Mouse (Mus musculus): ENCODE results near the gene Sgpl1. TPM values are rescaled to one million over a fixed set of nuclear protein-coding genes. Genes with fewer than 3 reads are reported as not detected.
"Not testable (repeated sequence)": the region's sequence is repeated elsewhere in the genome, so short reads cannot be mapped to it uniquely, and the experiment has no call there.

Gene Sgpl1
- total RNA-seq, 2 experiments from 2014 or later = 27.3 to 29.4 TPM

DNA sequence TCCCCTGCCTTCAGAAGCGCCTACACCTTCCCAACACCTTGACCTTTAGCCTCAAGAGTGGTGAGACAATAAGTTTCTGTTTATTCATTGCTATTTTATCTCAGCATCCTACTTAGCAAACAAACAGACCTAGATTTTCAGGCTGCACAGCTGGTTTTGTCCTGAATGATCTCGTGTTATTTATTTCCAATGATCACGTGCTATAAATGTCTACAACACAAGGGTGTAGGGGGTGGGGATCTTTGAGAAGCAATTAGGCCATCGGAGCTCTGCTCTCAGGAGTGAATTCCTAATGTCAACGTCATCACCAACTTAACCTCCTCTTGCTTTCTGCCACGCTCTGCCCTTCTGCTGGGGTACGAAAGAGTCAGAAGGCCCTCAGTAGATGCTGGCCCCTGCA, 12.6 kb upstream of the Sgpl1 start:
- intact Hi-C loops (cut with DNase I) = no loop called here
- DNase-seq (ENCODE audit: extremely low spot score in 1 of 2, low spot score in 2 of 2) = no peak

GRCm38 (mm10) chr10:61158594-61158993, 11.1 kb upstream of the Sgpl1 start:
- intact Hi-C loops (cut with DNase I) = no loop called here
- DNase-seq (ENCODE audit: extremely low spot score in 1 of 2, low spot score in 2 of 2) = no peak

- no peak for DNase-seq (ENCODE audit: extremely low spot score in 1 of 2, low spot score in 2 of 2)
These were observed 8.9 kb upstream of the Sgpl1 start for GRCm38 (mm10) chr10:61156453-61156852.

DNA sequence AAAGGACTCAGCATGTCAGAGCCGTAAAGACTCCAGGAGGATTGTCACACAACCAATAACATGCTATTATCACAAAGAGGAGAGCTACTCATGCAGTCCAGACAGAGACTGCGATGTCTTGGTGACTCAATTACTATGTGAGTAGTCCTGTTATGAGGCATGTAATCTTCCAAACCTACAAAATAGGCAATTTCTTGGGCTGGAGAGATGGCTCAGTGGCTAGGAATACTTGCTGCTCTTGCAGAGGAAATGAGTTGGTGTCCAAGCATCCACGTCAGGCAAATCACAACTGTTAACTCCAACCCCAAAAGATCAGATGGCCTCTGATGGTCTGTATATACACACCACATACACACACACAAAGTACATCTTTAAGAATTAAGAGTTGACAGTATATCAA, 8.1 kb upstream of the Sgpl1 start:
- DNase-seq (ENCODE audit: extremely low spot score in 1 of 2, low spot score in 2 of 2) = no peak
- intact Hi-C loops (cut with DNase I) = no loop called here

More at GRCm38 (mm10) chr10:61156453-61156852, 8.9 kb upstream of the Sgpl1 start:
- intact Hi-C loops (cut with DNase I) = no loop called here

- intact Hi-C loops (cut with DNase I) = no loop called here
- no peak for DNase-seq (ENCODE audit: extremely low spot score in 1 of 2, low spot score in 2 of 2)
These were observed 4.6 kb upstream of the Sgpl1 start for GRCm38 (mm10) chr10:61152131-61152530.

DNA sequence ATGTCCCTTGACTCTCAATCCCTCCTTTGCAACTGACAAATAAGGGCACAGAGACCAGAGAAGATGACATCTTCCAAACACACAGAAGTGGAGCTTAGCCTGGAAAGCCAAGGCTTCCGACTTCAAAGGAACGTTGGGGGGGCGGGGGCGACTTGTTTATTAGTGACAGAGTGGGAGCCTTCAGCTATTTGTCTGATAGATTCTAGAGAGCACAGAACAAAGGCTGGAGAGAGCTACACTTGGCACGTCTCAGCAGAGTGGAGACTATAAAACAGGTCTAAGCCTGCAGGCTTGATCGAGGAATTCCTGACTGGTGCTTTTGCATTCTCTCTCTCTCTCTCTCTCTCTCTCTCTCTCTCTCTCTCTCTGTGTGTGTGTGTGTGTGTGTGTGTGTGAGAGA, 3.1 kb upstream of the Sgpl1 start:
- DNase-seq (ENCODE audit: extremely low spot score in 1 of 2, low spot score in 2 of 2) = no peak
- intact Hi-C loops (cut with DNase I) = no loop called here

GRCm38 (mm10) chr10:61149476-61149875, 2.0 kb upstream of the Sgpl1 start:
- intact Hi-C loops (cut with DNase I) = no loop called here
- DNase-seq (ENCODE audit: extremely low spot score in 1 of 2, low spot score in 2 of 2) = no peak

DNA sequence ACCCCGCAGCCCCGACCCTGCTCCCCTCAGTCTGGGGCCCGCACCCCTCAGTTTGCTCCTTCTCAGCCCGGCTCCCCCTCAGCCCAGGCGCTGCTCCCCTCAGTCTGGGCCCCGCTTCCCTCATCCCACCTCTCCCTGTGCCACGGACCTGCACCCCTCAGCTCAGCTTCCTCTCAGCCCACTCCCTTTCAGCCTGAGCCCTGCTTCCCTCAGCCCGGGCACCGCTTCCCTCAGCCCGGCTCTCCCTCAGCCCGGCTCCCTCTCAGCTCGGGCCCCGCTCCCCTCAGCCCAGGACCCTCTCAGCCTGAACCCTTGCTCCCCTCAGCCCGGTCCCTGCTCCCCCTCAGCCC, 721 bp downstream of the Sgpl1 start:
- intact Hi-C loops (cut with DNase I) = no loop called here
- peak in 1 of 2 experiments; percentile 53 for DNase-seq (ENCODE audit: extremely low spot score in 1 of 2, low spot score in 2 of 2)

DNA sequence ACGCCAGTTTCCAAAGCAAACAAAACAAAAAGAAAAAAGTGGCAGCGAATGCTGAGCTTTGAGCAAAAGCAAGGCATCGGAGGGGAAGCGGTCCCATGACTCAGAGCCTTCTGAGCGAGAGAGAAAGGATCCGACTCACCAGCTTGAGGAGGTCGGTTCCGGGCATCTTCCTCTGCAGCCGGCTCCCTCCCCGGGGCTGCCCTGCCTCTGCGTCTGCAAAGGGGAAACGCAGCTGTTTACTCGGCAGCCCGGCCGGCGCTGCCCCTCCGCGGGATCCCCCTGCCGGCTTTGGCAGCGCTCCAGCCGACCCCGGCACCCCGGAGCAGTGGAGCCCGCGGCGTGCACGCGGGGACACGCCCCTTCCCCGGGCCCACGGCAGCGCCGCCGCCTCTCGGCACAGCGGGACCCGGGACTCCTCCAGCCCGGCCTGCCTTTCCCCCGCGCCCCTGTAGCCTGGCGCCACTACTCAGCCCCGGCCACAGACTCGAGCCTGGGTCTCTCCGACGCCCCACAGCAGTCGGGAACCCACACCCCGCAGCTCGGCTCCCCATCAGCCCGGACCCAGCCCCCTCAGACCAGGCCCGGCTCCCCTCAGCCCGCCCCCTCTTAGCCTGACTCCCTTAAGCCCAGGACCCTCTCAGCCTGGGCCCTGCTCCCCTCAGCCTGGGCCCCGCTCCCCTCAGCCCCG, 1.2 kb downstream of the Sgpl1 start:
- intact Hi-C loops (cut with DNase I) = no loop called here
- DNase-seq (ENCODE audit: extremely low spot score in 1 of 2, low spot score in 2 of 2) = peak; percentile 26 to 86

DNA sequence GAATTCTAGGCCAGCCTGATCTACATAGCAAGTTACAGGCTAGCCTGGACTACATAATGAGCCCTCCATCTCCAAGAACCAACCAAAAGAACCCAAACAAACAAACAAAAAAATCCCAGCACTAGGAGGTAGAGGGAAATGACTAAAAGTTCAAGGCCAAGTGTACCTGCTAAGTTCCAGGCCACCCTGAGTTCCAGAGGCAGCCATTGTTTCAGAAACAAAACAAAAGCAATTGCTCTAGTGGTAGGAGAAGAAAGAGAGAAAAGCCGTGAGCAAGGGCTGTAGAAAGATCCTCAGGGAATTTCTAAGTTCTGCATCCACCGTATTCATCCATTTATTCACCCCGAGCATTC, 1.8 kb downstream of the Sgpl1 start:
- DNase-seq (ENCODE audit: extremely low spot score in 1 of 2, low spot score in 2 of 2) = no peak
- intact Hi-C loops (cut with DNase I) = no loop called here

DNA sequence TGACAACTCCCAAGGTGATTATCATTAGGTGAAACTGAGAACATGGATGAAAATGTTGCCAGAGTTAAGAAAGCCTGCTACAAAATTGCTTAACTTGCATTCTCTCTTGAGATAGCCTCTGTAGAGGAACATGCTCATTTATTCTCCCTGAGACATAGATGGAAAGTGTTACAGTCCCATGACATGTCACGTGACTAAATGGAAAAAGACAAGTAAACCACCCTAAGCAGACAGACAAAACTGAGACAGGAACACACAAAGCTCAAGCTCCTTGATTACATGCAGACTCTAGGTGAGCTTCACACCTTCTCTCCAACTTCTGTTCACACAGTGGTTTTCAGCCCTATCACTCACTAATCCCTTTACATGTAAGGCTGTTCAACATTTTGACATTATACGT, 4.2 kb downstream of the Sgpl1 start:
- intact Hi-C loops (cut with DNase I) = no loop called here
- no peak for DNase-seq (ENCODE audit: extremely low spot score in 1 of 2, low spot score in 2 of 2)

DNA sequence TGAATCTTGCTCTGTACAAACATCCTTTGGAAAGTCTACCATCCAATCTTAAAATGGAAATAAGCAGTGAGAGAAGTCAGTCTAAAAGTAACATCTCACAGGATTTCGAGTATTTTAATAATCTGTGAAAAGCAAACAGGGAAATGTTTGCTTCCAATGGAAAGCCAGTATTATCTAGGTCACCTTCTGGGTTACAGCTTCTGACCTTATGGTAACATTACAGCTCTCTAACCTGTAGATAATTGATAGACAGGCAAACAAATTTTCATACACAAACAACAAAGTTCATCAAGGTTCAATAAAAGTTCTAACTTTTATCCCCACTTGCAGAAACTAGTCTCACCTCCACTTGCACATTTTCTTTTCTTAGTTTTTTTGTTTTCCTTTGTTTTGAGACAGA, 9.9 kb downstream of the Sgpl1 start:
- intact Hi-C loops (cut with DNase I) = no loop called here
- DNase-seq (ENCODE audit: extremely low spot score in 1 of 2, low spot score in 2 of 2) = no peak

- no peak for DNase-seq (ENCODE audit: extremely low spot score in 1 of 2, low spot score in 2 of 2)
- intact Hi-C loops (cut with DNase I) = no loop called here
These were observed 12.2 kb downstream of the Sgpl1 start for GRCm38 (mm10) chr10:61135226-61135839.

DNA sequence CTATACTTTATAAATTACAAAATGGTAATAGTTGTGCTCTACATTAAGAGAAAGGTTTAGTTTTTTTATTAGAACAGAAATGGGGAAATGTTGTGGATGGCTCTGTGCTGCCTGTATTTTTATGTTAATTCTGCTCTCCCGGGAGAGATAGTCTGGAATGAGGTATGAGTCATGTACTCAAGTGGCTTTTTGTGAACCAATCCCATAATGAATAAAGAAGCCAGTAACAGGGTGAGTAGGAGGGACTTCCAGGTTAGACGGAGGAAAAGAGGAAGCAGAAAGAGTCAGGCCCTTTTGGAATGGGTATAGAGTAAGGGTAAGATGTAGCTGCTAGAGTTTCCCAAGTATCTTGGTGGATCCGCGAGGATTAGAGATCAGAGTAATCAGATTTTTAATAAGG, 13.5 kb downstream of the Sgpl1 start:
- intact Hi-C loops (cut with DNase I) = no loop called here
- no peak for DNase-seq (ENCODE audit: extremely low spot score in 1 of 2, low spot score in 2 of 2)

GRCm38 (mm10) chr10:61130959-61131358, 16.5 kb downstream of the Sgpl1 start:
- no peak for DNase-seq (ENCODE audit: extremely low spot score in 1 of 2, low spot score in 2 of 2)
- intact Hi-C loops (cut with DNase I) = no loop called here

DNA sequence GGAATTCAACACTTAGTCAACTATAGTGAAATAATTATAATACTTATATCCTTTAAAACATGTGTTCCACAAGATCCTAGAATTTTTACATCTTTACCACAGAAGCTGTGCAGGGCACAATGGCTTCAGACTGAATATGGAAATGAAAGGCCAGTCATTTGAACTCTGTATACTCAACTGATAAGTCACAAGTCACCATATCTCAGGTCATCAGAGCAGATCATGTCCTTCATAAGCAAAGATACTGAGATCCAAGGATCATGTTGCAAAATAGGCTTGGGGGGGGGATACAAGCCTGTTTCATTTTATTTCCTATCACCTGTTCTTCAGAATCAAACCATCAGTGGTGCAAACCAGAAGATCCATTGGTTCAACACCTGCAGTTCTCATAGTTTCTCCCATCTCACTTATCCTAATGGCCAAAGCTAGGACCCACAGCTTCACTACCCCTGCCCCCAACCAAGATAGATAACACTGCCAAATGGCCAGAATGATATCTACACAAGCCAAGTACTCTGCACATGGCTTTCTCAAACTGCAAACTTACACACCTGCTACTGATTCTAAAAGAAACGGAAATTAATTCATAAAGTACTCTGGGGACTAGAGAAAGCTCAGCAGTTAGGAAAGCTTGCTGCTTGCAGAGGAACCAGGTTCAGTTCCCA, 18.7 kb downstream of the Sgpl1 start:
- intact Hi-C loops (cut with DNase I) = no loop called here
- no peak for DNase-seq (ENCODE audit: extremely low spot score in 1 of 2, low spot score in 2 of 2)

DNA sequence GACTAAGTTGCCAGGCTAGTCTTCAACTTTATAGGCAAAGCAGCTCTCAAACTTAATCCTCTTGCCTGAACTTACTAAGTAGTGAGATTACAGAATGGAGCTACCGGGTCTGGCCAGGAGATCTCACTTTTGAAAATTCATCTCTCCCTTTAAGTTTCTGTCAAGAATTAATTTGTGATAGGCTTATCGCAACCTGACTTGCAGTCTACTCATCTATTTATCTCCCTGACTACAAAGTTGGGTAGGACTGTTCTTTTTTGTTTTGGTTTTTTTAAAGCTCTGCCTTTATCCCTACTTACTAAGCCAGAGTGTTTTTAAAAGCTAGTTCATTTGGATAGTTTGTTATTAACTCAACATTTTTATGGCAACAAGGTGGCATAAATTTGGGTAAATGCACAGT, 23.0 kb downstream of the Sgpl1 start:
- intact Hi-C loops (cut with DNase I) = no loop called here
- no peak for DNase-seq (ENCODE audit: extremely low spot score in 1 of 2, low spot score in 2 of 2)

DNA sequence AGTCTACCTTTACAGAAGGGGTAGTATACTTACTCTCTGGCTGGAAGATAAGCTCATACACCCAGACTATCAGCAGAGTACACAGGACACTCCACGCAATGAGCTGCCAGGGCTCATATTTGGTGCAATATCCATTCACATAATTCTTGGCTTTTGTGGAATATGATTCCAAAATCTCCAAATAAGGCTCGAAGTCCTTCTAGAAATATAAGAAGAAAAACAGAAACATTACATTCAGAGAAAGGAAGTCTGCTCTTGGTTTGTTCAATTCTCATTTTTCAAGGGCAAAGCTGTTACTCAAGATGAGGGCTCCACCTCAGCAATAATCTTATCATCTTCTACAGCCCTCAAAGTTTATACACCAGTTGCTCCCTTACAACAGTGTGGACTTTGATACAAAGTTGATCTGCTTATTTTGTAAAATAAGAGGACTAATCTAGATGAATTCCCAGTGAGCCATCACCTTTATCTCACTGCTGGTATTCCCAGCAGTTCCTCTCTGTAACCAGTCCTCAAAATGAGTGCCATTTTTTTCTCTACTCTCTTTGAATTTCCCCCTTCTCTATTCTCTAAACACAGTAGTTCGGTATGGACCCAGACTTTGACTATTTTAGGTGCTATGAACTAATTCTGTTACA, 24.1 kb downstream of the Sgpl1 start:
- intact Hi-C loops (cut with DNase I) = no loop called here

GRCm38 (mm10) chr10:61121732-61122131, 25.8 kb downstream of the Sgpl1 start:
- DNase-seq (ENCODE audit: extremely low spot score in 1 of 2, low spot score in 2 of 2); intact Hi-C loops (cut with DNase I): not testable (repeated sequence)

More for the DNA sequence above, 24.1 kb downstream of the Sgpl1 start:
- no peak for DNase-seq (ENCODE audit: extremely low spot score in 1 of 2, low spot score in 2 of 2)

DNA sequence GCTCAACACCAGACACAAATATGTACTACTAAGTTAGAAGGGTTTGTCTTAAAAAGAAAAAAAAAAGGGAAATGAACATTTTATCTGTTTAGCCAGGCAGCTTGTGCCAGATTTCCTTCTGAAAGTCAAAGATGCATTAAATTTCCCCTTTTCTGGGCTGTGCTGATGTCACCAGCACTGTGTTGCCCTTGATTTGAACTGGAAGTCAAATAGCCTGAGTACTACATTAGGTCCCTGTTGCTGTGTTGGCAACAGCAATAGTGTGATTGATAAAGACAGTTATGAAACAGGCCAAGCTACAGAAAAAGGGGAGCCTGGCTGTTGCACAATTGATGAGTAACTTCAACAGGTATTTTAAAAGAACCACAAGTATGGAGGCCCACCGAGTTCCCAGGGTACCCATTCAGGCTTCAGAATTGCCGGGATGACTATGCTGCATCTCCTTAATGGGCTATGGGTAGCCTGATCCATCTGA, 33.2 kb downstream of the Sgpl1 start:
- intact Hi-C loops (cut with DNase I) = no loop called here
- DNase-seq (ENCODE audit: extremely low spot score in 1 of 2, low spot score in 2 of 2) = no peak
